Mouse (Mus musculus) hindbrain, embryonic 14.5 days (tissue): ENCODE data around the gene Nhsl1. TPM values are rescaled to one million over a fixed set of nuclear protein-coding genes. Genes with fewer than 3 reads are reported as not detected.
A peak's percentile ranks its signal among the peaks of the same experiment; 100 is the strongest.
"Not testable (repeated sequence)": the region's sequence is repeated elsewhere in the genome, so short reads cannot be mapped to it uniquely, and the experiment has no call there.

Experiments
- ATAC-seq: fragments of 200-750 bp; cut with Nextera tagmentation; 2 replicates; pipeline ENCODE4 v1.8.0; 2017; ENCODE audit warnings: moderate number of reproducible peaks, mild to moderate bottlenecking, moderate TSS enrichment, moderate library complexity; ENCODE audit not compliant: low FRiP score
- DNase-seq: peaks from one replicate; pipeline ENCODE4 v3.0.0-alpha.2; 2015; ENCODE audit warnings: low spot score
- H3K27ac ChIP-seq: fragments of 300-500 bp; sonication (generic); 2 replicates; pipeline ENCODE4 v1.5.1; 2014; ENCODE audit warnings: mild to moderate bottlenecking, moderate library complexity
- H3K27me3 ChIP-seq: fragments of 300-500 bp; sonication (generic); 2 replicates; pipeline ENCODE4 v1.6.1; 2014; ENCODE audit warnings: mild to moderate bottlenecking, low read length, mixed read lengths; ENCODE audit not compliant: control insufficient read depth, insufficient read depth
- H3K36me3 ChIP-seq: fragments of 300-500 bp; sonication (generic); replicated peaks from 2 replicates; pipeline ENCODE4 v1.6.1; 2014; ENCODE audit not compliant: control insufficient read depth, insufficient read depth
- H3K4me1 ChIP-seq: fragments of 300-500 bp; sonication (generic); replicated peaks from 2 replicates; pipeline ENCODE4 v1.6.1; 2014; ENCODE audit warnings: antibody characterized with exemption, low read length, mixed read lengths; ENCODE audit not compliant: control insufficient read depth, insufficient read depth
- H3K4me2 ChIP-seq: fragments of 300-500 bp; sonication (generic); replicated peaks from 2 replicates; pipeline ENCODE4 v1.6.1; 2014; ENCODE audit warnings: mild to moderate bottlenecking, moderate library complexity
- H3K4me3 ChIP-seq: fragments of 300-500 bp; sonication (generic); replicated peaks from 2 replicates; pipeline ENCODE4 v1.5.1; 2014; ENCODE audit warnings: mild to moderate bottlenecking, low read length
- H3K9ac ChIP-seq: fragments of 300-500 bp; sonication (generic); 2 replicates; pipeline ENCODE4 v1.6.1; 2014
- H3K9me3 ChIP-seq: fragments of 300-500 bp; sonication (generic); 2 replicates; pipeline ENCODE4 v1.6.1; 2016; ENCODE audit warnings: low read length; ENCODE audit not compliant: control insufficient read depth
- WGBS: fragments of 180-500 bp; shearing (Covaris S2); extraction: QIAGEN DNeasy Blood & Tissue Kit; methylation state at CpG from one replicate; pipeline ENCODE4 v1.1.7; 2014; 5-methylcytosine and 5-hydroxymethylcytosine counted together
- polyA plus RNA-seq: library from polyadenylated mRNA; unstranded; fragments of >200 nt; fragmentation: Nextera tagmentation; extraction: Ambion mirVana; gene quantifications from 2 replicates; pipeline ENCODE4 v1.2.1, GENCODE M21; 2014

Gene Nhsl1
- polyA plus RNA-seq, 1 experiment from 2014 or later: 17.8 TPM

- Histone ChIP-seq H3K27ac (no peak overlapping the region), H3K9me3 (no peaks in the 10 kb centered on the region)
- no peak for ATAC-seq
Measured at GRCm38 (mm10) chr10:18529177-18529576, 210.4 kb downstream of the Nhsl1 start.

GRCm38 (mm10) chr10:18530161-18530560, 211.4 kb downstream of the Nhsl1 start:
- no peak for DNase-seq
- H3K36me3 ChIP-seq: peaks cover 57% of the 10 kb centered on the region
- H3K27ac ChIP-seq: no peak overlapping the region

More at GRCm38 (mm10) chr10:18529177-18529576, 210.4 kb downstream of the Nhsl1 start:
- no peak for DNase-seq
- 81% methylated on average over 4 of the region's 4 CpGs for WGBS
- no peaks in the 10 kb centered on the region for H3K27me3 ChIP-seq
- H3K36me3 ChIP-seq: peaks cover 60% of the 10 kb centered on the region
- no peak overlapping the region for H3K4me2 ChIP-seq
- peaks cover 3% of the 10 kb centered on the region; the same call in 1 of the 2 replicates for H3K4me1 ChIP-seq
- no peak overlapping the region for H3K9ac ChIP-seq
- no peak overlapping the region for H3K4me3 ChIP-seq

GRCm38 (mm10) chr10:18532293-18532692, 213.5 kb downstream of the Nhsl1 start:
- WGBS: 76% methylated on average over 8 of the region's 8 CpGs
- H3K9me3 ChIP-seq: no peaks in the 10 kb centered on the region

More at GRCm38 (mm10) chr10:18530161-18530560, 211.4 kb downstream of the Nhsl1 start:
- no peak overlapping the region for H3K9ac ChIP-seq
- peaks cover 3% of the 10 kb centered on the region; the same call in 1 of the 2 replicates for H3K4me1 ChIP-seq
- no peak overlapping the region for H3K4me2 ChIP-seq
- no peak for ATAC-seq
- no peaks in the 10 kb centered on the region for H3K27me3 ChIP-seq
- WGBS: 76% methylated on average over 4 of the region's 4 CpGs
- no peak overlapping the region for H3K4me3 ChIP-seq
- no peaks in the 10 kb centered on the region for H3K9me3 ChIP-seq

GRCm38 (mm10) chr10:18536889-18537288, 218.1 kb downstream of the Nhsl1 start:
- Histone ChIP-seq H3K27ac (no peak overlapping the region), H3K9ac (no peak overlapping the region), H3K4me2 (no peak overlapping the region), H3K4me3 (no peak overlapping the region), H3K27me3 (no peaks in the 10 kb centered on the region), H3K4me1 (no peaks in the 10 kb centered on the region), H3K9me3 (no peaks in the 10 kb centered on the region), H3K36me3 (peaks cover 28% of the 10 kb centered on the region)
- no peak for DNase-seq
- ATAC-seq: 0 out of 2 replicates have a peak, but pooled peaks have one; percentile 5
- 94% methylated on average over 2 of the region's 2 CpGs for WGBS

More at GRCm38 (mm10) chr10:18532293-18532692, 213.5 kb downstream of the Nhsl1 start:
- Histone ChIP-seq H3K27me3 (no peaks in the 10 kb centered on the region), H3K27ac (no peak overlapping the region), H3K9ac (no peak overlapping the region), H3K4me3 (no peak overlapping the region), H3K36me3 (peaks cover 48% of the 10 kb centered on the region), H3K4me2 (no peak overlapping the region), H3K4me1 (peaks cover 3% of the 10 kb centered on the region; the same call in 1 of the 2 replicates)
- DNase-seq: no peak
- no peak for ATAC-seq

- Histone ChIP-seq H3K9ac (peak overlapping the region; percentile 72), H3K27me3 (no peaks in the 10 kb centered on the region), H3K27ac (no peak overlapping the region), H3K36me3 (no peaks in the 10 kb centered on the region), H3K4me1 (0 out of 2 replicates have a peak, but pooled peaks cover 10% of the 10 kb centered on the region), H3K4me3 (peak overlapping the region; percentile 54), H3K9me3 (no peaks in the 10 kb centered on the region), H3K4me2 (peak overlapping the region; percentile 75)
- WGBS: 4% methylated on average over 13 of the region's 13 CpGs
- peak; percentile 41 for DNase-seq
- peak; percentile 12; the same call in 1 of the 2 replicates for ATAC-seq
Measured at GRCm38 (mm10) chr10:18545309-18545708, 226.5 kb downstream of the Nhsl1 start.

GRCm38 (mm10) chr10:18545813-18546235, 227.0 kb downstream of the Nhsl1 start, which contains the start of gene Hebp2:
Gene Hebp2 (minus strand): TSS chr10:18546076.
- H3K9me3 ChIP-seq: no peaks in the 10 kb centered on the region
- H3K27me3 ChIP-seq: no peaks in the 10 kb centered on the region
- peak within 1 kb of the TSS; percentile 75 for H3K4me2 ChIP-seq
- no peaks in the 10 kb centered on the region for H3K36me3 ChIP-seq
- H3K27ac ChIP-seq: no peak within 1 kb of the TSS
- DNase-seq (peak; percentile 80), ATAC-seq (peak; percentile 92)
- H3K4me3 ChIP-seq: peak within 1 kb of the TSS; percentile 54
- peak within 1 kb of the TSS; percentile 72 for H3K9ac ChIP-seq
- 0% methylated on average over 22 of the region's 22 CpGs for WGBS
- 0 out of 2 replicates have a peak, but pooled peaks cover 10% of the 10 kb centered on the region for H3K4me1 ChIP-seq

- ATAC-seq (no peak), DNase-seq (no peak)
- WGBS: 86% methylated on average over 4 of the region's 4 CpGs
- Histone ChIP-seq H3K27ac (no peak overlapping the region), H3K4me1 (0 out of 2 replicates have a peak, but pooled peaks cover 10% of the 10 kb centered on the region), H3K27me3 (no peaks in the 10 kb centered on the region), H3K4me3 (no peak overlapping the region), H3K4me2 (no peak overlapping the region), H3K9ac (no peak overlapping the region), H3K9me3 (no peaks in the 10 kb centered on the region), H3K36me3 (no peaks in the 10 kb centered on the region)
Measured at GRCm38 (mm10) chr10:18547381-18547780, 228.6 kb downstream of the Nhsl1 start.

- 0 out of 2 replicates have a peak, but pooled peaks cover 10% of the 10 kb centered on the region for H3K4me1 ChIP-seq
- H3K27me3 ChIP-seq: no peaks in the 10 kb centered on the region
- 0 out of 2 replicates have a peak overlapping the region, but pooled peaks have one; percentile 21 for H3K27ac ChIP-seq
- 4% methylated on average over 30 of the region's 35 CpGs for WGBS
- H3K4me2 ChIP-seq: peak overlapping the region; percentile 63
- ATAC-seq (peak; percentile 61; the same call in 1 of the 2 replicates), DNase-seq (peak; percentile 64)
- peak overlapping the region; percentile 55 for H3K9ac ChIP-seq
- no peaks in the 10 kb centered on the region for H3K36me3 ChIP-seq
- H3K4me3 ChIP-seq: peak overlapping the region; percentile 36
- H3K9me3 ChIP-seq: no peaks in the 10 kb centered on the region
Measured at GRCm38 (mm10) chr10:18549321-18550216, 230.8 kb downstream of the Nhsl1 start.

- not testable (repeated sequence) for ATAC-seq, H3K4me1 ChIP-seq, H3K9ac ChIP-seq, H3K9me3 ChIP-seq, H3K4me3 ChIP-seq, H3K36me3 ChIP-seq, DNase-seq, H3K27ac ChIP-seq, H3K27me3 ChIP-seq, H3K4me2 ChIP-seq
- 87% methylated on average over 9 of the region's 9 CpGs for WGBS
Measured at GRCm38 (mm10) chr10:18559076-18559475, 240.3 kb downstream of the Nhsl1 start.
